In genomic region chr17:85309046-85309445, GRCm38 (mm10) we compare ENCODE assay signal across 19 mouse cellular contexts.
DNase-seq lines count a peak whose midpoint lies in the region; TF ChIP-seq lines count a peak whose summit lies in the region.
"Had no signal": no experiment of that assay in that cellular context is flagged by ENCODE, and none has a peak within 500 bp of the region (broad histone marks: within the 10 kb centered on the region; RNA-seq: fewer than 3 reads in every experiment).

No protein-coding gene starts in this region.

- H3K4me3 ChIP-seq in cerebellum, adult 2 months (replicated peaks; ENCODE audit: insufficient read depth, low read depth, low read length), result no peak overlapping the region
- H3K4me3 ChIP-seq: forebrain, embryonic 13.5 days; heart, embryonic 10.5 days; heart, embryonic 15.5 days; left cerebral cortex, adult 2 months; liver, embryonic 12.5 days had no signal

- no peak overlapping the region for H3K27ac ChIP-seq in cerebellum, adult 2 months (ENCODE audit: insufficient read depth, low read length)
- H3K27ac ChIP-seq: forebrain, embryonic 13.5 days; heart, embryonic 10.5 days; heart, embryonic 15.5 days; left cerebral cortex, adult 2 months; liver, embryonic 12.5 days had no signal

- H3K4me1 ChIP-seq in cerebellum, adult 2 months (ENCODE audit: control insufficient read depth, insufficient read depth, low read length), result no peaks in the 10 kb centered on the region
- H3K4me1 ChIP-seq: heart, embryonic 15.5 days; liver, embryonic 12.5 days had no signal

- no peaks in the 10 kb centered on the region; the same call in 1 of the 2 replicates for H3K27me3 ChIP-seq in cerebellum, adult 2 months (ENCODE audit: control insufficient read depth, insufficient read depth, low read length)
- H3K27me3 ChIP-seq: forebrain, embryonic 13.5 days; heart, embryonic 15.5 days had no signal

- no peak for TF ChIP-seq POLR2A in cerebellum, adult 2 months (IDR thresholded peaks at IDR 0.05; ENCODE audit: borderline replicate concordance, insufficient read depth, low read length)

- TF ChIP-seq CTCF in cerebellum, adult 2 months (IDR thresholded peaks at IDR 0.05; ENCODE audit: borderline replicate concordance, insufficient read depth, low read depth, low read length), result no peak

- 31% methylated on average over 10 of the region's 10 CpGs for WGBS in cerebellum, adult 2 months

- peak; percentile 17 for DNase-seq in kidney, adult 9 months
- DNase-seq in kidney, postnatal 4 days, result no peak
- peak; percentile 37 to 55 for DNase-seq in cerebellum, adult 2 months
- peak; percentile 35 for DNase-seq in cerebellum, adult 9-11 months
- no peak for DNase-seq in thymus, postnatal 0 days (ENCODE audit: low spot score)
- DNase-seq in left cerebral cortex, adult 11 months (ENCODE audit: low spot score), result no peak
- DNase-seq: adrenal gland, postnatal 25 days; B cell, adult 2 months; gastrocnemius, postnatal 10 days; layer of hippocampus, adult 9-11 months; liver, postnatal 0 days; lung, postnatal 36 days; right cerebral cortex, postnatal 25 days; thymus, postnatal 36 days had no signal

Comparison
In these comparisons a context has a peak if more than half of its experiments do, and no peak if none do; other contexts are left out.
1. DNase-seq: peak in kidney, adult 9 months (single experiment), cerebellum, adult 2 months (2 of 2) and cerebellum, adult 9-11 months (single experiment); none in kidney, postnatal 4 days (0 of 2), thymus, postnatal 0 days (single experiment) and left cerebral cortex, adult 11 months (single experiment).